Mouse (Mus musculus) limb, embryonic 15.5 days (tissue): ENCODE measurements at regions not wholly inside any gene's neighbourhood (a gene's known extent, or its start where the extent isn't known, plus 50 kb on each side); places are given as distances from the start of the nearest gene placed in this dataset.

Experiments used
- ATAC-seq: fragments of 200-750 bp; cut with Nextera tagmentation; 2 replicates; pipeline ENCODE4 v1.8.0; 2017; ENCODE audit warnings: low read depth, moderate TSS enrichment; ENCODE audit not compliant: insufficient number of reproducible peaks, low FRiP score, low TSS enrichment
- H3K27ac ChIP-seq: fragments of 300-500 bp; sonication (generic); 2 replicates; pipeline ENCODE4 v1.5.1; 2015; ENCODE audit warnings: moderate library complexity, mild to moderate bottlenecking, inconsistent platforms
- H3K27me3 ChIP-seq: fragments of 300-500 bp; sonication (generic); 2 replicates; pipeline ENCODE4 v1.6.1; 2015; ENCODE audit warnings: inconsistent platforms
- H3K36me3 ChIP-seq: fragments of 300-500 bp; sonication (generic); 2 replicates; pipeline ENCODE4 v1.6.1; 2015; ENCODE audit warnings: inconsistent platforms
- H3K4me1 ChIP-seq: fragments of 300-500 bp; sonication (generic); 2 replicates; pipeline ENCODE4 v1.6.1; 2015; ENCODE audit warnings: inconsistent platforms
- H3K4me2 ChIP-seq: fragments of 300-500 bp; sonication (generic); 2 replicates; pipeline ENCODE4 v1.6.1; 2015; ENCODE audit warnings: mild to moderate bottlenecking, inconsistent platforms
- H3K4me3 ChIP-seq: fragments of 300-500 bp; sonication (generic); 2 replicates; pipeline ENCODE4 v1.5.1; 2015; ENCODE audit warnings: mild to moderate bottlenecking, inconsistent platforms
- H3K9ac ChIP-seq: fragments of 300-500 bp; sonication (generic); 2 replicates; pipeline ENCODE4 v1.6.1; 2015; ENCODE audit warnings: inconsistent platforms
- H3K9me3 ChIP-seq: fragments of 300-500 bp; sonication (generic); 2 replicates; pipeline ENCODE4 v1.6.1; 2016; ENCODE audit warnings: inconsistent platforms
- WGBS: fragments of 180-500 bp; shearing (Covaris S2); methylation state at CpG from one replicate; pipeline ENCODE4 v1.1.7; 2015; 5-methylcytosine and 5-hydroxymethylcytosine counted together

GRCm38 (mm10) chr9:61550326-61550725, 178.2 kb downstream of the Tle3 start:
- H3K9me3 ChIP-seq, result no peaks in the 10 kb centered on the region
- H3K27me3 ChIP-seq, result no peaks in the 10 kb centered on the region
- 62% methylated on average over 3 of the region's 3 CpGs for WGBS
- H3K9ac ChIP-seq, result no peak overlapping the region
- H3K27ac ChIP-seq, result no peak overlapping the region
- no peaks in the 10 kb centered on the region for H3K36me3 ChIP-seq
- no peak overlapping the region for H3K4me3 ChIP-seq
- no peak overlapping the region for H3K4me2 ChIP-seq
- H3K4me1 ChIP-seq, result peaks cover 3% of the 10 kb centered on the region; the same call in 1 of the 2 replicates
- ATAC-seq, result no peak

GRCm38 (mm10) chr9:61549692-61550241, 177.6 kb downstream of the Tle3 start:
- Histone ChIP-seq H3K4me3 (no peak overlapping the region), H3K9ac (no peak overlapping the region), H3K36me3 (no peaks in the 10 kb centered on the region), H3K27me3 (no peaks in the 10 kb centered on the region), H3K27ac (no peak overlapping the region), H3K4me2 (no peak overlapping the region), H3K9me3 (no peaks in the 10 kb centered on the region), H3K4me1 (peaks cover 3% of the 10 kb centered on the region; the same call in 1 of the 2 replicates)
- ATAC-seq, result no peak
- 40% methylated on average over 5 of the region's 5 CpGs for WGBS

GRCm38 (mm10) chr9:61537316-61538189, 165.4 kb downstream of the Tle3 start:
- WGBS, result 16% methylated on average over 18 of the region's 22 CpGs
- H3K9me3 ChIP-seq, result no peaks in the 10 kb centered on the region
- H3K36me3 ChIP-seq, result no peaks in the 10 kb centered on the region
- H3K27ac ChIP-seq, result no peak overlapping the region
- peaks cover 16% of the 10 kb centered on the region for H3K4me1 ChIP-seq
- H3K4me3 ChIP-seq, result no peak overlapping the region
- H3K27me3 ChIP-seq, result no peaks in the 10 kb centered on the region
- peak overlapping the region; percentile 26; the same call in 1 of the 2 replicates for H3K4me2 ChIP-seq
- ATAC-seq, result no peak
- no peak overlapping the region for H3K9ac ChIP-seq

GRCm38 (mm10) chr9:61533237-61533636, 161.1 kb downstream of the Tle3 start:
- Histone ChIP-seq H3K9ac (no peak overlapping the region), H3K27ac (no peak overlapping the region), H3K27me3 (no peaks in the 10 kb centered on the region), H3K4me1 (peaks cover 14% of the 10 kb centered on the region), H3K9me3 (no peaks in the 10 kb centered on the region), H3K4me2 (no peak overlapping the region), H3K4me3 (no peak overlapping the region), H3K36me3 (no peaks in the 10 kb centered on the region)
- 77% methylated on average over 9 of the region's 9 CpGs for WGBS
- ATAC-seq, result no peak

GRCm38 (mm10) chr9:61530263-61531045, 158.3 kb downstream of the Tle3 start:
- no peak for ATAC-seq

GRCm38 (mm10) chr9:61528286-61528865, 156.2 kb downstream of the Tle3 start:
- Histone ChIP-seq H3K4me2 (no peak overlapping the region), H3K4me3 (no peak overlapping the region), H3K27me3 (no peaks in the 10 kb centered on the region), H3K9me3 (no peaks in the 10 kb centered on the region), H3K27ac (no peak overlapping the region), H3K4me1 (0 out of 2 replicates have a peak, but pooled peaks cover 5% of the 10 kb centered on the region), H3K36me3 (no peaks in the 10 kb centered on the region), H3K9ac (no peak overlapping the region)
- 46% methylated on average over 12 of the region's 12 CpGs for WGBS
- ATAC-seq, result no peak

More at GRCm38 (mm10) chr9:61530263-61531045, 158.3 kb downstream of the Tle3 start:
- Histone ChIP-seq H3K27me3 (no peaks in the 10 kb centered on the region), H3K9ac (no peak overlapping the region), H3K9me3 (no peaks in the 10 kb centered on the region), H3K27ac (no peak overlapping the region), H3K4me2 (no peak overlapping the region), H3K4me3 (no peak overlapping the region), H3K36me3 (no peaks in the 10 kb centered on the region), H3K4me1 (0 out of 2 replicates have a peak, but pooled peaks cover 5% of the 10 kb centered on the region)
- 72% methylated on average over 4 of the region's 4 CpGs for WGBS

- no peak for ATAC-seq
- no peak overlapping the region for H3K4me2 ChIP-seq
- no peak overlapping the region for H3K9ac ChIP-seq
- H3K9me3 ChIP-seq, result no peaks in the 10 kb centered on the region
- H3K27me3 ChIP-seq, result no peaks in the 10 kb centered on the region
- no peak overlapping the region for H3K4me3 ChIP-seq
- H3K4me1 ChIP-seq, result 0 out of 2 replicates have a peak, but pooled peaks cover 5% of the 10 kb centered on the region
- 74% methylated on average over 5 of the region's 5 CpGs for WGBS
- H3K27ac ChIP-seq, result no peak overlapping the region
- no peaks in the 10 kb centered on the region for H3K36me3 ChIP-seq
Observed at GRCm38 (mm10) chr9:61527491-61528056, 155.4 kb downstream of the Tle3 start.

- no peaks in the 10 kb centered on the region for H3K36me3 ChIP-seq
- H3K4me3 ChIP-seq, result no peak overlapping the region
- H3K27me3 ChIP-seq, result no peaks in the 10 kb centered on the region
- no peaks in the 10 kb centered on the region for H3K9me3 ChIP-seq
- WGBS, result 80% methylated on average over 5 of the region's 5 CpGs
- H3K9ac ChIP-seq, result no peak overlapping the region
- H3K4me2 ChIP-seq, result no peak overlapping the region
- no peaks in the 10 kb centered on the region for H3K4me1 ChIP-seq
- no peak for ATAC-seq
- no peak overlapping the region for H3K27ac ChIP-seq
Observed at GRCm38 (mm10) chr9:61520136-61520535, 148.0 kb downstream of the Tle3 start.

- 81% methylated on average over 7 of the region's 7 CpGs for WGBS
- 0 out of 2 replicates have a peak, but pooled peaks have one; percentile 65 for ATAC-seq
Observed at GRCm38 (mm10) chr9:61517906-61518305, 145.7 kb downstream of the Tle3 start.

GRCm38 (mm10) chr9:61511436-61511835, 139.3 kb downstream of the Tle3 start:
- Histone ChIP-seq H3K9me3 (no peaks in the 10 kb centered on the region), H3K4me2 (no peak overlapping the region), H3K27ac (no peak overlapping the region), H3K27me3 (0 out of 2 replicates have a peak, but pooled peaks cover 11% of the 10 kb centered on the region), H3K4me3 (no peak overlapping the region), H3K36me3 (no peaks in the 10 kb centered on the region), H3K9ac (no peak overlapping the region), H3K4me1 (peaks cover 14% of the 10 kb centered on the region)
- ATAC-seq, result no peak

More at GRCm38 (mm10) chr9:61517906-61518305, 145.7 kb downstream of the Tle3 start:
- Histone ChIP-seq H3K27ac (no peak overlapping the region), H3K9ac (no peak overlapping the region), H3K4me1 (no peaks in the 10 kb centered on the region), H3K9me3 (no peaks in the 10 kb centered on the region), H3K4me2 (no peak overlapping the region), H3K36me3 (no peaks in the 10 kb centered on the region), H3K27me3 (no peaks in the 10 kb centered on the region), H3K4me3 (no peak overlapping the region)

- Histone ChIP-seq H3K9ac (no peak overlapping the region), H3K4me1 (peaks cover 14% of the 10 kb centered on the region), H3K36me3 (no peaks in the 10 kb centered on the region), H3K27ac (no peak overlapping the region), H3K9me3 (no peaks in the 10 kb centered on the region), H3K4me3 (no peak overlapping the region), H3K4me2 (peak overlapping the region; percentile 19; the same call in 1 of the 2 replicates), H3K27me3 (0 out of 2 replicates have a peak, but pooled peaks cover 11% of the 10 kb centered on the region)
- no peak for ATAC-seq
- 14% methylated on average over 14 of the region's 14 CpGs for WGBS
Observed at GRCm38 (mm10) chr9:61510217-61510893, 138.2 kb downstream of the Tle3 start.
